Mouse (Mus musculus) embryonic facial prominence, embryonic 11.5 days (tissue): Measurements from ENCODE around the gene Acsl5. TPM values are rescaled to one million over a fixed set of nuclear protein-coding genes. Genes with fewer than 3 reads are reported as not detected.

Experiments used
- ATAC-seq: fragments of 200-750 bp; cut with Nextera tagmentation; replicated peaks from 2 replicates; pipeline ENCODE4 v1.8.0; 2017; ENCODE audit warnings: low read depth; ENCODE audit not compliant: insufficient number of reproducible peaks, low FRiP score, low TSS enrichment
- DNase-seq: peaks from one replicate; pipeline ENCODE4 v3.0.0-alpha.2; 2015; ENCODE audit warnings: low spot score
- H3K27ac ChIP-seq: fragments of 300-500 bp; sonication (generic); replicated peaks from 2 replicates; pipeline ENCODE4 v1.5.1; 2014; ENCODE audit warnings: mild to moderate bottlenecking, low read depth, low read length, control low read depth
- H3K27me3 ChIP-seq: fragments of 300-500 bp; sonication (generic); 2 replicates; pipeline ENCODE4 v1.6.1; 2014; ENCODE audit warnings: mild to moderate bottlenecking, low read length, moderate library complexity, mixed read lengths; ENCODE audit not compliant: control insufficient read depth, insufficient read depth
- H3K36me3 ChIP-seq: fragments of 300-500 bp; sonication (generic); replicated peaks from 2 replicates; pipeline ENCODE4 v1.6.1; 2014; ENCODE audit warnings: low read depth, mild to moderate bottlenecking, low read length, moderate library complexity, mixed read lengths; ENCODE audit not compliant: control insufficient read depth, insufficient read depth
- H3K4me1 ChIP-seq: fragments of 300-500 bp; sonication (generic); 2 replicates; pipeline ENCODE4 v1.6.1; 2014; ENCODE audit warnings: low read length, mixed read lengths; ENCODE audit not compliant: control insufficient read depth, insufficient read depth
- H3K4me2 ChIP-seq: fragments of 300-500 bp; sonication (generic); 2 replicates; pipeline ENCODE4 v1.6.1; 2014; ENCODE audit warnings: low read depth, mild to moderate bottlenecking, control low read depth, low read length, moderate library complexity
- H3K4me3 ChIP-seq: fragments of 300-500 bp; sonication (generic); 2 replicates; pipeline ENCODE4 v1.5.1; 2014; ENCODE audit warnings: low read depth, low read length, control low read depth
- H3K9ac ChIP-seq: fragments of 300-500 bp; sonication (generic); replicated peaks from 2 replicates; pipeline ENCODE4 v1.6.1; 2014; ENCODE audit warnings: mild to moderate bottlenecking, control low read depth, low read length
- H3K9me3 ChIP-seq: fragments of 300-500 bp; sonication (generic); replicated peaks from 2 replicates; pipeline ENCODE4 v1.6.1; 2016; ENCODE audit warnings: mild to moderate bottlenecking, low read length, inconsistent platforms, mixed read lengths; ENCODE audit not compliant: control insufficient read depth
- WGBS: fragments of 180-500 bp; shearing (Covaris S2); extraction: QIAGEN DNeasy Blood & Tissue Kit; methylation state at CpG from one replicate; pipeline ENCODE4 v1.1.7; 2014; 5-methylcytosine and 5-hydroxymethylcytosine counted together
- polyA plus RNA-seq: library from polyadenylated mRNA; unstranded; fragments of >200 nt; fragmentation: Nextera tagmentation; extraction: Ambion mirVana; gene quantifications from 2 replicates; pipeline ENCODE4 v1.2.1, GENCODE M21; 2014

The Acsl5 gene
- polyA plus RNA-seq, 1 experiment from 2014 or later, result 30.0 TPM

GRCm38 (mm10) chr19:55293175-55293574 lies 41.4 kb downstream of the Acsl5 start:
- Histone ChIP-seq H3K9me3 (no peaks in the 10 kb centered on the region), H3K9ac (no peak overlapping the region), H3K27me3 (no peaks in the 10 kb centered on the region), H3K4me1 (no peaks in the 10 kb centered on the region), H3K27ac (no peak overlapping the region), H3K4me2 (no peak overlapping the region), H3K4me3 (no peak overlapping the region), H3K36me3 (peaks cover 4% of the 10 kb centered on the region; the same call in 1 of the 2 replicates)
- no peak for ATAC-seq
- 36% methylated on average over 4 of the region's 4 CpGs for WGBS
- DNase-seq, result no peak

- Histone ChIP-seq H3K4me1 (no peaks in the 10 kb centered on the region), H3K36me3 (peaks cover 4% of the 10 kb centered on the region; the same call in 1 of the 2 replicates), H3K4me3 (no peak overlapping the region), H3K9me3 (no peaks in the 10 kb centered on the region), H3K27me3 (no peaks in the 10 kb centered on the region), H3K27ac (no peak overlapping the region), H3K9ac (no peak overlapping the region), H3K4me2 (no peak overlapping the region)
- ATAC-seq (no peak), DNase-seq (no peak)
- 91% methylated on average over 9 of the region's 9 CpGs for WGBS
Observed at GRCm38 (mm10) chr19:55295075-55295474, 43.3 kb downstream of the Acsl5 start.

DNA sequence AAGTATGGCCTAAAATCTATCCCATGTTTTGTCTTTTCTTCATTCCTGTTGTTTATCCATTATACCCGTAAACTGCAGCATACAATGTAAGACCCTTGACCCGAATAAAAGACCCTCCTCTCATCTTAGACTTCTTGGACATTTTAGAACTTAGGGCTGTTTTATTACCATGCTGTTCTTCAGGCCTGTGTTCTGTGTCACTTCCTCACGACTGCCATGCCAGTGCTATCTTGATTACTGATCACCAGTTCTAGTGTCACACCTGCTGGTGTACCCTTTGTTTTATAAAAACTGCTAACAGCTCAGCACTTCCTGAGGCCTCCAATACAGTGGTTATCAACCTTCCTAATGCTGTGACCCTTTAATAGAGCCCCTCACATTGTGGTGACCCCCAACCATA lies 43.8 kb downstream of the Acsl5 start:
- H3K4me2 ChIP-seq, result no peak overlapping the region
- DNase-seq, result no peak
- H3K9ac ChIP-seq, result no peak overlapping the region
- no peak overlapping the region for H3K4me3 ChIP-seq
- 86% methylated on average over 3 of the region's 3 CpGs for WGBS
- ATAC-seq, result no peak
- no peaks in the 10 kb centered on the region for H3K9me3 ChIP-seq
- H3K27ac ChIP-seq, result no peak overlapping the region
- H3K4me1 ChIP-seq, result no peaks in the 10 kb centered on the region
- no peaks in the 10 kb centered on the region for H3K27me3 ChIP-seq
- peaks cover 4% of the 10 kb centered on the region; the same call in 1 of the 2 replicates for H3K36me3 ChIP-seq

DNA sequence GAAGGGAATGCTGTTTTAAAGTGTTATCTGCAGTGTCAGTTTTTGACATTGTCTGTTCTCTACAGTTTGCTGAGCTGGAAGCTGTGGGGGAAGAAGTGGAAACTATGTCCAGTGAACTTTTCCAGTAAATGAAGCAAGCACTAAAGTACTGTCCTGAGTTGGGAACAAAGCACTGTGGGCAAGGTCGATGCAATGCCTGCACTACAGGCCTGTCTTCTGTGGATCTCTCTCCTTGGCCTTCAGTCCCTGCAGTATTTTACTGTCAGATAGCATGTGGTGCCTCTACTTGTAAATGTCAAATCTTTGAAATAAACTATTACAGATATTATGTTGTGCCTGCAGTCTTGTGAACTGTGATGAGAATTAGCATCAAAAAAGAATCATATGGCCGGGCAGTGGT lies 44.6 kb downstream of the Acsl5 start:
- no peak overlapping the region for H3K27ac ChIP-seq
- WGBS, result 89% methylated on average over 2 of the region's 2 CpGs
- H3K4me1 ChIP-seq, result no peaks in the 10 kb centered on the region
- H3K27me3 ChIP-seq, result no peaks in the 10 kb centered on the region
- no peak overlapping the region for H3K4me3 ChIP-seq
- ATAC-seq (no peak), DNase-seq (no peak)
- no peaks in the 10 kb centered on the region for H3K9me3 ChIP-seq
- no peak overlapping the region for H3K9ac ChIP-seq
- peaks cover 7% of the 10 kb centered on the region for H3K36me3 ChIP-seq
- H3K4me2 ChIP-seq, result no peak overlapping the region

GRCm38 (mm10) chr19:55297489-55297888 lies 45.8 kb downstream of the Acsl5 start:
- H3K27me3 ChIP-seq, result no peaks in the 10 kb centered on the region
- WGBS, result 89% methylated on average over 2 of the region's 2 CpGs
- no peak overlapping the region for H3K9ac ChIP-seq
- H3K27ac ChIP-seq, result no peak overlapping the region
- ATAC-seq (no peak), DNase-seq (no peak)
- no peaks in the 10 kb centered on the region for H3K4me1 ChIP-seq
- no peak overlapping the region for H3K4me2 ChIP-seq
- no peaks in the 10 kb centered on the region for H3K9me3 ChIP-seq
- H3K4me3 ChIP-seq, result no peak overlapping the region
- H3K36me3 ChIP-seq, result peaks cover 7% of the 10 kb centered on the region

DNA sequence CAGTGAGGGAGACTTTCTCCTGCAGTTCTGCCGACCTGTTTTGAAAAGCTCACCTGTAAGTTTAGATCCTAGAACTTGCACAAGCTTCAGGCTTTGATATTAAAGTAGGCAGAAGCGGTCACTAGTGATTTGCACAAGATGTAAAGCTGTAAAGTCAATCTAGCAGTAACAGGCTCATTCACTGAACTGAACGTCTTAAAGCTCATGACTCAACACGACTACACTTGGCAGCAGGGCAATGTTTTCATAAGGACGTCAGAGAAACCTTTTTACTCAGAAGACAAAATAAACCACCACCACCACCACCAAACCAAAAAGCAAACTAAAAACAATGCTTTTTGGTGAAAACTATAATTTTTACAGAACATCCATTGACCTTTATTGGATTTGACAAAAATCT lies 46.2 kb downstream of the Acsl5 start:
- WGBS, result 82% methylated on average over 5 of the region's 5 CpGs
- H3K36me3 ChIP-seq, result peaks cover 7% of the 10 kb centered on the region
- H3K4me1 ChIP-seq, result no peaks in the 10 kb centered on the region
- H3K4me2 ChIP-seq, result no peak overlapping the region
- H3K27ac ChIP-seq, result no peak overlapping the region
- H3K9me3 ChIP-seq, result no peaks in the 10 kb centered on the region
- no peaks in the 10 kb centered on the region for H3K27me3 ChIP-seq
- DNase-seq (no peak), ATAC-seq (no peak)
- H3K9ac ChIP-seq, result no peak overlapping the region
- no peak overlapping the region for H3K4me3 ChIP-seq

DNA sequence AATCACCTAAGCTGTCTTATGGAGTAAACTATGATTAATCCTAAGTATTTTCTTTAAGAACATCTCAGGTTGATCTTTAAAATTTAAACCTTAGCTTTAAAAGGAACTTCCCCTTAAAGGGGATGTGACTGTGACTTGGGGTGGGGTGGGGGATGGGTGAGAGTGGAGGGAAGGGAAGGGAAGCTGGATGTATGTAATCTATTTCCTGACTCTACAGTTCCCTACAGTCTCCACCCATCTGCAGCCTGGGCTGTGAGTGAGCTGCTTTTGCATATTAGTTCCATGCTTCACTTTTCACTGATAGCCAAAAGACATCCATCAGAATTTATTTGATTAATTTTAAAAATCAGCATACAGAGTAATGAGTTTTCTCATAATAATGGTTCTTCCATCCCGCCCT lies 47.6 kb downstream of the Acsl5 start:
- no peak overlapping the region for H3K9ac ChIP-seq
- H3K4me3 ChIP-seq, result no peak overlapping the region
- WGBS, result 88% methylated on average over 1 of the region's 1 CpGs
- no peak for ATAC-seq
- peaks cover 10% of the 10 kb centered on the region for H3K36me3 ChIP-seq
- no peak for DNase-seq
- no peaks in the 10 kb centered on the region for H3K27me3 ChIP-seq
- no peaks in the 10 kb centered on the region for H3K4me1 ChIP-seq
- no peak overlapping the region for H3K4me2 ChIP-seq
- no peak overlapping the region for H3K27ac ChIP-seq
- H3K9me3 ChIP-seq, result no peaks in the 10 kb centered on the region

- WGBS, result 91% methylated on average over 3 of the region's 3 CpGs
- Histone ChIP-seq H3K4me1 (no peaks in the 10 kb centered on the region), H3K36me3 (peaks cover 10% of the 10 kb centered on the region), H3K27me3 (no peaks in the 10 kb centered on the region), H3K9ac (no peak overlapping the region), H3K27ac (no peak overlapping the region), H3K4me3 (no peak overlapping the region), H3K4me2 (no peak overlapping the region), H3K9me3 (no peaks in the 10 kb centered on the region)
- no peak for DNase-seq
- ATAC-seq, result no peak
Observed at GRCm38 (mm10) chr19:55300525-55300924, 48.8 kb downstream of the Acsl5 start.
